Mouse (Mus musculus): ENCODE data around the gene Iqschfp. TPM values are rescaled to one million over a fixed set of nuclear protein-coding genes. Genes with fewer than 3 reads are reported as not detected.

Iqschfp gene
- polyA plus RNA-seq, 1 experiment, result 7.6 TPM

- TF ChIP-seq POLR2A (IDR thresholded peaks at IDR 0.05; ENCODE audit: borderline replicate concordance, extremely low read depth, insufficient read depth, insufficient read length, poor library complexity, severe bottlenecking), result no peak
- peak; percentile 65 for TF ChIP-seq CTCF (IDR thresholded peaks at IDR 0.05; ENCODE audit: borderline replicate concordance, extremely low read depth, insufficient read depth, insufficient read length)
- peak; percentile 82 for DNase-seq (ENCODE audit: low read depth)
These were observed 651.0 kb downstream of the Iqschfp start for GRCm38 (mm10) chr3:68542944-68543501.

GRCm38 (mm10) chr3:68544811-68545210 lies 652.8 kb downstream of the Iqschfp start:
- peak; percentile 47 for DNase-seq (ENCODE audit: low read depth)
- TF ChIP-seq POLR2A (IDR thresholded peaks at IDR 0.05; ENCODE audit: borderline replicate concordance, extremely low read depth, insufficient read depth, insufficient read length, poor library complexity, severe bottlenecking) (no peak), CTCF (IDR thresholded peaks at IDR 0.05; ENCODE audit: borderline replicate concordance, extremely low read depth, insufficient read depth, insufficient read length) (no peak)

GRCm38 (mm10) chr3:68545898-68546297 lies 653.9 kb downstream of the Iqschfp start:
- no peak for TF ChIP-seq POLR2A (IDR thresholded peaks at IDR 0.05; ENCODE audit: borderline replicate concordance, extremely low read depth, insufficient read depth, insufficient read length, poor library complexity, severe bottlenecking)
- no peak for TF ChIP-seq CTCF (IDR thresholded peaks at IDR 0.05; ENCODE audit: borderline replicate concordance, extremely low read depth, insufficient read depth, insufficient read length)
- peak; percentile 81 for DNase-seq (ENCODE audit: low read depth)

- DNase-seq (ENCODE audit: low read depth), result no peak
- no peak for TF ChIP-seq POLR2A (IDR thresholded peaks at IDR 0.05; ENCODE audit: borderline replicate concordance, extremely low read depth, insufficient read depth, insufficient read length, poor library complexity, severe bottlenecking)
- TF ChIP-seq CTCF (IDR thresholded peaks at IDR 0.05; ENCODE audit: borderline replicate concordance, extremely low read depth, insufficient read depth, insufficient read length), result no peak
These were observed 663.1 kb downstream of the Iqschfp start for GRCm38 (mm10) chr3:68555087-68555662.

- TF ChIP-seq POLR2A (IDR thresholded peaks at IDR 0.05; ENCODE audit: borderline replicate concordance, extremely low read depth, insufficient read depth, insufficient read length, poor library complexity, severe bottlenecking) (no peak), CTCF (IDR thresholded peaks at IDR 0.05; ENCODE audit: borderline replicate concordance, extremely low read depth, insufficient read depth, insufficient read length) (no peak)
- no peak for DNase-seq (ENCODE audit: low read depth)
These were observed 664.9 kb downstream of the Iqschfp start for GRCm38 (mm10) chr3:68556891-68557290.

- TF ChIP-seq CTCF (IDR thresholded peaks at IDR 0.05; ENCODE audit: borderline replicate concordance, extremely low read depth, insufficient read depth, insufficient read length), result no peak
- no peak for TF ChIP-seq POLR2A (IDR thresholded peaks at IDR 0.05; ENCODE audit: borderline replicate concordance, extremely low read depth, insufficient read depth, insufficient read length, poor library complexity, severe bottlenecking)
- no peak for DNase-seq (ENCODE audit: low read depth)
These were observed 666.7 kb downstream of the Iqschfp start for GRCm38 (mm10) chr3:68558744-68559143.

- peak; percentile 47 for DNase-seq (ENCODE audit: low read depth)
- TF ChIP-seq POLR2A (IDR thresholded peaks at IDR 0.05; ENCODE audit: borderline replicate concordance, extremely low read depth, insufficient read depth, insufficient read length, poor library complexity, severe bottlenecking) (no peak), CTCF (IDR thresholded peaks at IDR 0.05; ENCODE audit: borderline replicate concordance, extremely low read depth, insufficient read depth, insufficient read length) (no peak)
These were observed 668.0 kb downstream of the Iqschfp start for GRCm38 (mm10) chr3:68560057-68560456.

GRCm38 (mm10) chr3:68562838-68563237 lies 670.8 kb downstream of the Iqschfp start:
- TF ChIP-seq POLR2A (IDR thresholded peaks at IDR 0.05; ENCODE audit: borderline replicate concordance, extremely low read depth, insufficient read depth, insufficient read length, poor library complexity, severe bottlenecking), result no peak
- no peak for TF ChIP-seq CTCF (IDR thresholded peaks at IDR 0.05; ENCODE audit: borderline replicate concordance, extremely low read depth, insufficient read depth, insufficient read length)
- no peak for DNase-seq (ENCODE audit: low read depth)

- TF ChIP-seq CTCF (IDR thresholded peaks at IDR 0.05; ENCODE audit: borderline replicate concordance, extremely low read depth, insufficient read depth, insufficient read length), result no peak
- no peak for TF ChIP-seq POLR2A (IDR thresholded peaks at IDR 0.05; ENCODE audit: borderline replicate concordance, extremely low read depth, insufficient read depth, insufficient read length, poor library complexity, severe bottlenecking)
- DNase-seq (ENCODE audit: low read depth), result peak; percentile 93
These were observed 671.9 kb downstream of the Iqschfp start for GRCm38 (mm10) chr3:68563922-68564321.

- no peak for TF ChIP-seq CTCF (IDR thresholded peaks at IDR 0.05; ENCODE audit: borderline replicate concordance, extremely low read depth, insufficient read depth, insufficient read length)
- no peak for TF ChIP-seq POLR2A (IDR thresholded peaks at IDR 0.05; ENCODE audit: borderline replicate concordance, extremely low read depth, insufficient read depth, insufficient read length, poor library complexity, severe bottlenecking)
- no peak for DNase-seq (ENCODE audit: low read depth)
These were observed 673.1 kb downstream of the Iqschfp start for GRCm38 (mm10) chr3:68564978-68565674.

- peak; percentile 21 for DNase-seq (ENCODE audit: low read depth)
- no peak for TF ChIP-seq CTCF (IDR thresholded peaks at IDR 0.05; ENCODE audit: borderline replicate concordance, extremely low read depth, insufficient read depth, insufficient read length)
- no peak for TF ChIP-seq POLR2A (IDR thresholded peaks at IDR 0.05; ENCODE audit: borderline replicate concordance, extremely low read depth, insufficient read depth, insufficient read length, poor library complexity, severe bottlenecking)
These were observed 673.6 kb downstream of the Iqschfp start for GRCm38 (mm10) chr3:68565675-68566055.

Data from brain, embryonic 14.5 days (tissue).